Mouse (Mus musculus) CH12.LX (cell line): ENCODE measurements at regions not wholly inside any gene's neighbourhood (a gene's known extent, or its start where the extent isn't known, plus 50 kb on each side); places are given as distances from the start of the nearest gene placed in this dataset.

Experiments
- DNase-seq: peaks from one replicate; pipeline ENCODE4 v3.0.0-alpha.2; 2013; ENCODE audit errors: extremely low read depth
- H3K27ac ChIP-seq: 2 replicates; pipeline ENCODE4 v1.5.1; 2012; ENCODE audit warnings: low read depth, mild to moderate bottlenecking, control low read depth, moderate library complexity; ENCODE audit not compliant: insufficient read depth
- H3K27me3 ChIP-seq: replicated peaks from 2 replicates; pipeline ENCODE3; 2012; ENCODE audit warnings: inconsistent platforms
- H3K36me3 ChIP-seq, 2 experiments: replicated peaks in 1 of 2; 2 replicates each; pipeline versions ENCODE3 to v1.6.1; 2012; ENCODE audit warnings: inconsistent platforms in 1 of 2, low read length in 1 of 2, mild to moderate bottlenecking in 1 of 2, mixed read lengths in 1 of 2, moderate library complexity in 1 of 2; ENCODE audit not compliant: control insufficient read depth in 1 of 2, insufficient read depth in 1 of 2
- H3K4me1 ChIP-seq, 2 experiments: 2 replicates each; pipeline ENCODE4 v1.6.1; 2012; ENCODE audit warnings: inconsistent platforms in 1 of 2, moderate library complexity in 1 of 2; ENCODE audit not compliant: insufficient read depth in 2 of 2, control insufficient read depth in 1 of 2
- H3K4me2 ChIP-seq: 2 replicates; pipeline ENCODE4 v1.6.1; 2012; ENCODE audit warnings: low read depth, mild to moderate bottlenecking, control low read depth; ENCODE audit not compliant: poor library complexity, insufficient read depth, severe bottlenecking
- H3K4me3 ChIP-seq, 3 experiments: fragments of 150-350 bp in 1 of 3; sonication (generic) in 1 of 3; replicated peaks in 1 of 3; 2 replicates each; pipeline versions ENCODE3 to v1.5.1; 2011 to 2012; ENCODE audit warnings: low read depth in 2 of 3, low read length in 2 of 3, mild to moderate bottlenecking in 2 of 3, moderate library complexity in 2 of 3, control low read depth in 1 of 3, improper control_type of control experiment in 1 of 3, inconsistent platforms in 1 of 3, mixed read lengths in 1 of 3; ENCODE audit not compliant: poor library complexity in 1 of 3
- H3K79me2 ChIP-seq: replicated peaks from 2 replicates; pipeline ENCODE4 v1.6.1; 2012; ENCODE audit warnings: mild to moderate bottlenecking, moderate library complexity; ENCODE audit not compliant: control insufficient read depth, poor library complexity, insufficient read depth, severe bottlenecking; ENCODE audit errors: extremely low read depth
- H3K9ac ChIP-seq: 2 replicates; pipeline ENCODE4 v1.6.1; 2012; ENCODE audit warnings: low read depth, mild to moderate bottlenecking, control low read depth, moderate library complexity; ENCODE audit not compliant: insufficient read depth
- H3K9me3 ChIP-seq: replicated peaks from 2 replicates; pipeline ENCODE3; 2012; ENCODE audit warnings: low read length, inconsistent platforms, mixed read lengths
- E2F4 ChIP-seq: IDR thresholded peaks from 2 replicates; pipeline ENCODE4 v1.6.1; 2011; ENCODE audit warnings: low read depth, low read length, improper control_type of control experiment; ENCODE audit not compliant: insufficient replicate concordance
- ELF1 ChIP-seq: IDR thresholded peaks from 2 replicates; pipeline ENCODE4 v1.6.1; 2014; ENCODE audit warnings: low read depth, mild to moderate bottlenecking, inconsistent platforms, low read length, improper control_type of control experiment
- EP300 ChIP-seq: IDR thresholded peaks from 2 replicates; pipeline ENCODE4 v1.6.1; 2011; ENCODE audit warnings: low read length, improper control_type of control experiment
- ETS1 ChIP-seq: conservative IDR thresholded peaks from 2 replicates; pipeline ENCODE4 v1.6.1; 2012; ENCODE audit warnings: low read depth, mild to moderate bottlenecking, inconsistent platforms, low read length, improper control_type of control experiment, moderate library complexity
- HCFC1 ChIP-seq: IDR thresholded peaks from 2 replicates; pipeline ENCODE4 v1.6.1; 2012; ENCODE audit warnings: low read depth, mild to moderate bottlenecking, inconsistent platforms, low read length, improper control_type of control experiment
- IRF4 ChIP-seq: IDR thresholded peaks from 2 replicates; pipeline ENCODE4 v1.6.1; 2014; ENCODE audit warnings: low read depth, mild to moderate bottlenecking, inconsistent platforms, low read length, improper control_type of control experiment
- MAFK ChIP-seq: IDR thresholded peaks from 2 replicates; pipeline ENCODE4 v1.6.1; 2011; ENCODE audit warnings: low read length, improper control_type of control experiment; ENCODE audit not compliant: insufficient replicate concordance
- MAZ ChIP-seq: IDR thresholded peaks from 2 replicates; pipeline ENCODE4 v1.6.1; 2012; ENCODE audit warnings: low read depth, mild to moderate bottlenecking, inconsistent platforms, low read length, improper control_type of control experiment, moderate library complexity
- MEF2A ChIP-seq: IDR thresholded peaks from 2 replicates; pipeline ENCODE4 v1.6.1; 2014; ENCODE audit warnings: low read depth, mild to moderate bottlenecking, inconsistent platforms, low read length, improper control_type of control experiment, borderline replicate concordance
- MYC ChIP-seq: IDR thresholded peaks from 2 replicates; pipeline ENCODE4 v1.6.1; 2011; ENCODE audit warnings: low read depth, mild to moderate bottlenecking, improper control_type of control experiment, low read length
- NELFE ChIP-seq: IDR thresholded peaks from 2 replicates; pipeline ENCODE4 v1.6.1; 2011; ENCODE audit warnings: low read depth, low read length, improper control_type of control experiment
- PAX5 ChIP-seq: IDR thresholded peaks from 2 replicates; pipeline ENCODE4 v1.6.1; 2012; ENCODE audit warnings: low read length, inconsistent platforms, mixed read lengths
- POLR2A ChIP-seq: IDR thresholded peaks from 2 replicates; pipeline ENCODE4 v1.6.1; 2011; ENCODE audit warnings: low read depth, mild to moderate bottlenecking, improper control_type of control experiment, low read length
- TBP ChIP-seq: conservative IDR thresholded peaks from 2 replicates; pipeline ENCODE4 v1.6.1; 2011; ENCODE audit warnings: low read depth, low read length, improper control_type of control experiment
- TCF12 ChIP-seq: IDR thresholded peaks from 2 replicates; pipeline ENCODE4 v1.6.1; 2014; ENCODE audit warnings: low read depth, mild to moderate bottlenecking, inconsistent platforms, low read length, improper control_type of control experiment
- UBTF ChIP-seq: IDR thresholded peaks from 2 replicates; pipeline ENCODE4 v1.6.1; 2012; ENCODE audit warnings: low read depth, mild to moderate bottlenecking, inconsistent platforms, low read length, improper control_type of control experiment, moderate library complexity
- ZC3H11A ChIP-seq: IDR thresholded peaks from 2 replicates; pipeline ENCODE4 v1.6.1; 2012; ENCODE audit warnings: low read depth, mild to moderate bottlenecking, inconsistent platforms, low read length, improper control_type of control experiment
- ZKSCAN1 ChIP-seq: IDR thresholded peaks from 2 replicates; pipeline ENCODE4 v1.6.1; 2012; ENCODE audit warnings: low read depth, inconsistent platforms, low read length, improper control_type of control experiment, borderline replicate concordance
- ZNF384 ChIP-seq: IDR thresholded peaks from 2 replicates; pipeline ENCODE4 v1.6.1; 2012; ENCODE audit warnings: low read depth, low read length, improper control_type of control experiment, inconsistent platforms
- dilution Hi-C: fragments of 300-500 bp; cut with MboI; formaldehyde crosslinking; loops from 2 replicates; pipeline ENCODE4 v1.14.3; 2020; ENCODE audit warnings: low sequenced_read_pairs; ENCODE audit not compliant: extremely low pct_unique_long_range_greater_than_20kb, extremely low pct_ligation_motif_present
- in situ Hi-C: fragments of 300-500 bp; cut with MboI; formaldehyde crosslinking; loops from 3 replicates; pipeline ENCODE4 v1.14.3; 2019; ENCODE audit warnings: low sequenced_read_pairs, low pct_ligation_motif_present, low pct_unique_long_range_greater_than_20kb, mixed read lengths

GRCm38 (mm10) chr11:79764026-79764425, 173.0 kb downstream of the Rab11fip4 start:
- H3K27me3 ChIP-seq = peaks cover 1% of the 10 kb centered on the region
- TF ChIP-seq MYC (no peak), E2F4 (no peak), MEF2A (no peak), ELF1 (no peak), ETS1 (no peak), TBP (no peak), TCF12 (no peak), ZC3H11A (no peak), MAFK (no peak), NELFE (no peak)
- H3K36me3 ChIP-seq = no peaks in the 10 kb centered on the region
- peaks cover 6% of the 10 kb centered on the region for H3K9me3 ChIP-seq
- in situ Hi-C loops (no loop called here), dilution Hi-C loops (no loop called here)
- no peak overlapping the region for H3K27ac ChIP-seq
- H3K79me2 ChIP-seq = no peaks in the 10 kb centered on the region
- H3K9ac ChIP-seq = no peak overlapping the region
- DNase-seq = no peak
- H3K4me1 ChIP-seq = peaks cover 0 to 33% of the 10 kb centered on the region in 2 experiments; a peak in 2 of 4 replicates
- no peak overlapping the region for H3K4me3 ChIP-seq
- no peak overlapping the region for H3K4me2 ChIP-seq

DNA sequence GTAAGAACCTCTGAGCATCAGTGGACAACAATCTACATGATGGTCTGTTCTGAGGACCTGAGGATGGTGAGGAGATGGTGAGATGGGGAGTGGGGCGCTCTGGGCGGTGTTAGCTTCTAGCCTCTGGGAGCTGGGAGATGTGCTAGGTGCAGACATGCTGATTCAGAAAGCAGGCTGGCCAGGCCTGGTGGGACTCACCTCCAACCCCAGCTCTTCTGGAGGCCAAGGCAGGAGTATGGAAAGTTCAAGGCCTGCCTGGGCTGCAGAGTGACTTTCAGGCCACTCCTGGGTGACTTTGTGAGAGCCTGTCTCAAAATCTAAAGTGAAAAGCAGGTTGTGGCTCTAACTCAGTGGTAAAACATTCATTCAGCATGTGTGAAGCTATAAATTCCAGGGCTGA, 171.6 kb downstream of the Rab11fip4 start:
- H3K4me2 ChIP-seq = no peak overlapping the region
- H3K27ac ChIP-seq = no peak overlapping the region
- H3K36me3 ChIP-seq = no peaks in the 10 kb centered on the region
- H3K4me3 ChIP-seq = no peak overlapping the region
- no peak overlapping the region for H3K9ac ChIP-seq
- no peaks in the 10 kb centered on the region for H3K79me2 ChIP-seq
- TF ChIP-seq E2F4 = no peak
- TF ChIP-seq UBTF = no peak
- TF ChIP-seq EP300 = no peak
- TF ChIP-seq MAZ = no peak
- no peak for TF ChIP-seq HCFC1
- no peak for TF ChIP-seq ZKSCAN1
- TF ChIP-seq IRF4 = no peak
- TF ChIP-seq ZNF384 = no peak
- no peak for TF ChIP-seq POLR2A
- no peak for TF ChIP-seq PAX5
- H3K9me3 ChIP-seq = peaks cover 6% of the 10 kb centered on the region
- dilution Hi-C loops = no loop called here
- in situ Hi-C loops = no loop called here
- DNase-seq = no peak
- peaks cover 0 to 33% of the 10 kb centered on the region in 2 experiments; a peak in 2 of 4 replicates for H3K4me1 ChIP-seq
- no peaks in the 10 kb centered on the region for H3K27me3 ChIP-seq
